Mouse (Mus musculus) hindbrain, postnatal 0 days (tissue): Measurements from ENCODE around the gene Tmem174. TPM values are rescaled to one million over a fixed set of nuclear protein-coding genes. Genes with fewer than 3 reads are reported as not detected.

Experiments
- ATAC-seq: fragments of 200-750 bp; cut with Nextera tagmentation; 2 replicates; pipeline ENCODE4 v1.8.0; 2017; ENCODE audit warnings: mild to moderate bottlenecking, moderate TSS enrichment, moderate library complexity
- DNase-seq: peaks from one replicate; pipeline ENCODE4 v3.0.0-alpha.2; 2015; ENCODE audit warnings: low spot score
- H3K27ac ChIP-seq: fragments of 300-500 bp; sonication (generic); 2 replicates; pipeline ENCODE4 v1.5.1; 2014; ENCODE audit warnings: mild to moderate bottlenecking
- H3K27me3 ChIP-seq: fragments of 300-500 bp; sonication (generic); 2 replicates; pipeline ENCODE4 v1.6.1; 2014; ENCODE audit warnings: low read length, mixed read lengths; ENCODE audit not compliant: insufficient read depth
- H3K36me3 ChIP-seq: fragments of 300-500 bp; sonication (generic); 2 replicates; pipeline ENCODE4 v1.6.1; 2014; ENCODE audit warnings: low read length, mixed read lengths; ENCODE audit not compliant: insufficient read depth
- H3K4me1 ChIP-seq: fragments of 300-500 bp; sonication (generic); 2 replicates; pipeline ENCODE4 v1.6.1; 2014; ENCODE audit warnings: antibody characterized with exemption, low read length, mixed read lengths; ENCODE audit not compliant: insufficient read depth
- H3K4me2 ChIP-seq: fragments of 300-500 bp; sonication (generic); 2 replicates; pipeline ENCODE4 v1.6.1; 2014; ENCODE audit warnings: low read depth, mild to moderate bottlenecking, low read length, moderate library complexity, mixed read lengths
- H3K4me3 ChIP-seq: fragments of 300-500 bp; sonication (generic); 2 replicates; pipeline ENCODE4 v1.5.1; 2014; ENCODE audit warnings: low read length
- H3K9ac ChIP-seq: fragments of 300-500 bp; sonication (generic); replicated peaks from 2 replicates; pipeline ENCODE4 v1.6.1; 2014; ENCODE audit warnings: mild to moderate bottlenecking, low read length, moderate library complexity, mixed read lengths
- H3K9me3 ChIP-seq: fragments of 300-500 bp; sonication (generic); 2 replicates; pipeline ENCODE4 v1.6.1; 2016; ENCODE audit warnings: low read length, mixed read lengths
- CTCF ChIP-seq: IDR thresholded peaks from 2 replicates; pipeline ENCODE4 v1.5.1; 2016; ENCODE audit warnings: antibody characterized with exemption, control low read depth, low read depth
- WGBS: fragments of 180-500 bp; shearing (Covaris S2); extraction: QIAGEN DNeasy Blood & Tissue Kit; methylation state at CpG from one replicate; pipeline ENCODE4 v1.1.7; 2014; 5-methylcytosine and 5-hydroxymethylcytosine counted together
- polyA plus RNA-seq: library from polyadenylated mRNA; unstranded; fragments of >200 nt; fragmentation: Nextera tagmentation; extraction: Ambion mirVana; gene quantifications from 2 replicates; pipeline ENCODE4 v1.2.1, GENCODE M21; 2015
- total RNA-seq: library from RNA; depleted of rRNA; stranded (reverse); fragments of >200 nt; gene quantifications from 2 replicates; pipeline ENCODE4 v1.2.3, GENCODE M21; 2014

The Tmem174 gene
- total and polyA plus RNA-seq, 2 experiments from 2014 or later: 0.10 TPM; not detected in 1

GRCm38 (mm10) chr13:98632306-98632942 is 4.8 kb downstream of the Tmem174 start:
- no peak overlapping the region for H3K9ac ChIP-seq
- no peaks in the 10 kb centered on the region for H3K36me3 ChIP-seq
- H3K4me3 ChIP-seq: no peak overlapping the region
- H3K27ac ChIP-seq: no peak overlapping the region
- TF ChIP-seq CTCF: no peak
- H3K9me3 ChIP-seq: no peaks in the 10 kb centered on the region
- no peaks in the 10 kb centered on the region for H3K4me1 ChIP-seq
- WGBS: 84% methylated on average over 9 of the region's 9 CpGs
- no peak for DNase-seq
- no peak overlapping the region for H3K4me2 ChIP-seq
- H3K27me3 ChIP-seq: no peaks in the 10 kb centered on the region
- ATAC-seq: no peak

DNA sequence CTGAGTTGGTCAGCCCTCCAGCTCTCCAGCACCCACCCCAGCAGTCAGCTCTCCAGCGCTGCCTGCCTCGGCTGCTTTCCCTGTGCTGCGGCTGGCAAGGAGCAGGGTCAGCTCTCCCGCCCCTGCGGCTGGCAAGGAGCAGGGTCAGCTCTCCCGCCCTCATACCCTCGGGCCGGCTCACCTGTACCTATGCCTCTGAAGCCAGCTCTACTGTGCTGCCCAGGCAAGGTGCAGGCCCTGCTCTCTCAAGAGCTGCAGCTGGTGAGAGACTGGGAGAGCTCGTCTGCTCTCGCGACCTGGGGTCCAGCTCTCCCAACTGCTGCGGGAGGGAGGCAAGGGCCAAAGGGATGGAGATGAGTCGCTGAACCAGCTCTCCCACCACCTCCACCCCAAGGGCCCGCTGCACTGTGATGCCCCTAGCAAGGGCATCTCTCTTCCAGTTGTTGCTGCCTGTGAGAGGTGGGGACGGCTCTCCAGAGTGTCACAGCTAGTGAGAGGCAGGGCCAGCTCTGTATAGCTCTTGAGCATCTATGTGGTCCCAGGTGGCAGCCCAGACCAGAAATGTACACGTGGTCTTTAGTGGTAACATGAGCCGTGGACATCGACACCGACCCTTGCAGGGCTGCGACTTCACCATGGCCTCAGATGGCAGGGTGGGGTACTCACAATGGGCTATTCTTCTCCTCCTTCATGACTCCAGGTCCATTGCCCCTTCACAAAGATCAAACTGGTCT is 5.9 kb downstream of the Tmem174 start:
- Histone ChIP-seq H3K9me3 (no peaks in the 10 kb centered on the region), H3K4me1 (no peaks in the 10 kb centered on the region)
- WGBS: 59% methylated on average over 20 of the region's 20 CpGs

DNA sequence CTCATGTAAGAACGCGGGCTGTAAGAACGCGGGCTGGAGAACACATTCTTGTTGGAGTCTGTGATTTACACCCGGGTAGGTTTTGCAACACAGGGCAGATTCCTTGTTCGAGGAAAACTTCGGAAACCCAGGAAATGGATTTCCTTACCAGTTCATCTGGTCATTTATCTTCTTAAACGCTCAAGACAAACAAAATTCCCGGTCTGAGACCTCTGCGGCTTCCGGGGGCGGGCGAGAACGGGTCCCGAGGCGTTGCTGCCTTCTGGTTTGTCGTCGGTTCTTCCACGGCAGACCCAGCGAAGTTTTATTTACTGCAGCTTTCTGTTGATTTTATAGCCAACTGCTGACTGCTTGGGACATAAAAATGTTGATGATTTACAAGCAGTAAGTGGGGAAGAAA is 10.5 kb downstream of the Tmem174 start:
- WGBS: 92% methylated on average over 20 of the region's 20 CpGs
- Histone ChIP-seq H3K4me1 (no peaks in the 10 kb centered on the region), H3K4me2 (no peak overlapping the region), H3K9ac (no peak overlapping the region), H3K4me3 (no peak overlapping the region), H3K27ac (no peak overlapping the region), H3K36me3 (no peaks in the 10 kb centered on the region), H3K27me3 (no peaks in the 10 kb centered on the region), H3K9me3 (no peaks in the 10 kb centered on the region)
- no peak for DNase-seq
- no peak for TF ChIP-seq CTCF
- ATAC-seq: no peak

More for the DNA sequence above, 5.9 kb downstream of the Tmem174 start:
- DNase-seq: no peak
- no peaks in the 10 kb centered on the region for H3K36me3 ChIP-seq
- no peak overlapping the region for H3K27ac ChIP-seq
- no peak overlapping the region for H3K9ac ChIP-seq
- TF ChIP-seq CTCF: no peak
- H3K27me3 ChIP-seq: no peaks in the 10 kb centered on the region
- H3K4me2 ChIP-seq: no peak overlapping the region
- H3K4me3 ChIP-seq: no peak overlapping the region
- no peak for ATAC-seq

GRCm38 (mm10) chr13:98624506-98624905 is 12.7 kb downstream of the Tmem174 start:
- 94% methylated on average over 10 of the region's 10 CpGs for WGBS
- H3K36me3 ChIP-seq: no peaks in the 10 kb centered on the region
- no peak overlapping the region for H3K27ac ChIP-seq
- H3K4me1 ChIP-seq: no peaks in the 10 kb centered on the region
- H3K9me3 ChIP-seq: no peaks in the 10 kb centered on the region
- no peak for DNase-seq
- TF ChIP-seq CTCF: no peak
- H3K27me3 ChIP-seq: no peaks in the 10 kb centered on the region
- no peak overlapping the region for H3K9ac ChIP-seq
- no peak for ATAC-seq
- H3K4me2 ChIP-seq: no peak overlapping the region
- no peak overlapping the region for H3K4me3 ChIP-seq

GRCm38 (mm10) chr13:98622881-98623549 is 14.2 kb downstream of the Tmem174 start:
- no peaks in the 10 kb centered on the region for H3K9me3 ChIP-seq
- 74% methylated on average over 8 of the region's 8 CpGs for WGBS
- H3K9ac ChIP-seq: no peak overlapping the region
- H3K4me3 ChIP-seq: no peak overlapping the region
- ATAC-seq (no peak), DNase-seq (no peak)
- no peak for TF ChIP-seq CTCF
- H3K4me2 ChIP-seq: no peak overlapping the region
- no peaks in the 10 kb centered on the region for H3K4me1 ChIP-seq
- H3K27ac ChIP-seq: no peak overlapping the region
- no peaks in the 10 kb centered on the region for H3K36me3 ChIP-seq
- no peaks in the 10 kb centered on the region for H3K27me3 ChIP-seq

GRCm38 (mm10) chr13:98617429-98618067 is 19.7 kb downstream of the Tmem174 start:
- DNase-seq (no peak), ATAC-seq (no peak)
- H3K9ac ChIP-seq: no peak overlapping the region
- no peaks in the 10 kb centered on the region for H3K27me3 ChIP-seq
- no peaks in the 10 kb centered on the region for H3K9me3 ChIP-seq
- no peak for TF ChIP-seq CTCF
- H3K4me1 ChIP-seq: no peaks in the 10 kb centered on the region
- H3K4me3 ChIP-seq: no peak overlapping the region
- H3K4me2 ChIP-seq: no peak overlapping the region
- no peaks in the 10 kb centered on the region for H3K36me3 ChIP-seq
- 80% methylated on average over 17 of the region's 17 CpGs for WGBS
- no peak overlapping the region for H3K27ac ChIP-seq
